Mouse (Mus musculus): ENCODE results near the gene Vars. TPM values are rescaled to one million over a fixed set of nuclear protein-coding genes. Genes with fewer than 3 reads are reported as not detected.
"Not testable (repeated sequence)": the region's sequence is repeated elsewhere in the genome, so short reads cannot be mapped to it uniquely, and the experiment has no call there.

Gene Vars
- total RNA-seq, 2 experiments from 2014 or later, result 24.5 to 26.0 TPM

DNA sequence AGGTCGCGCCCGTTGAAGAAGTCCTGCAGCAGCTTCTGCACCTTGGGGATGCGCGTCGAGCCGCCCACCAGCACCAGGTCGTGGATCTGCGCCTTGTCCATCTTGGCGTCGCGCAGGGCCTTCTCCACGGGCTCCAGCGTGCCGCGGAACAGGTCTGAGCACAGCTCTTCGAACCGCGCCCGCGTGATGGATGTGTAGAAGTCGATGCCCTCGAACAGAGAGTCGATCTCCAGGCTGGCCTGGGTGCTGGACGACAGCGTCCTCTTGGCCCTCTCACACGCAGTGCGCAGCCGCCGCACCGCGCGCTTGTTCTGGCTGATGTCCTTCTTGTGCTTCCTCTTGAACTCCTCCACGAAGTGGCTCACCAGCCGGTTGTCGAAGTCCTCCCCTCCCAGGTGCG is 29.9 kb upstream of the Vars start:
- DNase-seq; intact Hi-C loops (cut with DNase I): not testable (repeated sequence)

- DNase-seq; intact Hi-C loops (cut with DNase I): not testable (repeated sequence)
Observed at GRCm38 (mm10) chr17:34971694-34972068, 29.1 kb upstream of the Vars start.

GRCm38 (mm10) chr17:34972069-34972749 is 28.6 kb upstream of the Vars start, which contains the start of the genes Hspa1a and Hspa1l:
Gene Hspa1a, minus strand, starts transcription at chr17:34972156.
Gene Hspa1l, plus strand, starts transcription at chr17:34972703.
- intact Hi-C loops (cut with DNase I), result not testable (repeated sequence)
- DNase-seq, result peak; percentile 79 to 85

- intact Hi-C loops (cut with DNase I), result no loop called here
- DNase-seq, result no peak
Observed at GRCm38 (mm10) chr17:34975581-34976492, 24.9 kb upstream of the Vars start.

- no peak for DNase-seq
- intact Hi-C loops (cut with DNase I), result no loop called here
Observed at GRCm38 (mm10) chr17:34977000-34977399, 23.8 kb upstream of the Vars start.

DNA sequence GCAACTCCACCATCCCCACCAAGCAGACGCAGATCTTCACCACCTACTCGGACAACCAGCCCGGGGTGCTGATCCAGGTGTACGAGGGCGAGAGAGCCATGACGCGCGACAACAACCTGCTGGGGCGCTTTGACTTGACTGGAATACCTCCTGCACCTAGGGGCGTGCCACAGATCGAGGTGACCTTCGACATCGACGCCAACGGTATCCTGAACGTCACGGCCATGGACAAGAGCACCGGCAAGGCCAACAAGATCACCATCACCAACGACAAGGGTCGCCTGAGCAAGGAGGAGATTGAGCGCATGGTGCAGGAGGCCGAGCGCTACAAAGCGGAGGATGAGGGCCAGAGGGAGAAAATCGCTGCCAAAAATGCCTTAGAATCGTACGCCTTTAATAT is 22.5 kb upstream of the Vars start:
- DNase-seq, result no peak
- intact Hi-C loops (cut with DNase I), result loop anchor here (1.0 kb wide), 1 partner anchor 23 kb away; no protein-coding TSS in a partner anchor

DNA sequence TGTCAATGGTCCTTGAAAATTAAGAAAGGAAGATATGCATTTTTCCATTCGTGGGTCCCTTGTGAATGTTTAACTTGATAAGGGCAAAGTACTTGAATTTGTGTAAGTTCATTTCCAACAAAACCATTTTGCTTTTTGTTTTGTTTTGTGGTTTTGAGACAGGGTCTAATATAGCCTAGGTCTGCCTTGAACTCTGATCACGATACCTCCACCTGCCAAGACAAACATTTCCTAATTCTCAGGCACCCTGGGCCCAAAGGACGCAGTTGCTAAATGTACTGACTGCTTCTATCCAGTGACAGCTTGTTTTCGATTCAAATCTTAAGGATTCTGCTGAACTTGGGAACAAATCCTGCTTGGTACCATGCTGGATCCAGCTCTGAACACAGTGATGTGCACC is 21.2 kb upstream of the Vars start:
- intact Hi-C loops (cut with DNase I), result loop anchor here (5.0 kb wide), 2 partner anchors 67 to 127 kb away; partner anchors contain the start of genes Nelfe, Skiv2l and Slc44a4
- no peak for DNase-seq

DNA sequence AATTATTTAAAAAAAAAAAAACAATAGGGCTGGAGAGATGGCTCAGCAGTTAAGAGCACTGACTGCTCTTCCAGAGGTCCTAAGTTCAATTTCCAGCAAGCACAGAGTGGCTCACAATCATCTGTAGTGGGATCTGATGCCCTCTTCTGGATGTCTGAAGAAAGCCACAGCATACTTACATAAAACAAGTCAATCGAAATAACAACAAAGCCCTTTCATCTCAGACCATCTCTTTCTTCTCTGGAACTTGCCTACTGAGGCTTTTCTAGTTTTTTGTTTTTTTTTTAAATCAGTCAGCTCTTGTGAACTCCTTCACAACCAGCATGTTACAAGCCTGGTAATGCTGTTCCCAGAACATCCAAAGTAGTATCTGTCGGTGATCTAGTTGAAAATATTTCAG is 20.1 kb upstream of the Vars start:
- DNase-seq, result peak in 1 of 2 experiments; percentile 45

GRCm38 (mm10) chr17:34981690-34982180 is 19.1 kb upstream of the Vars start, which contains the start of gene Lsm2:
Gene Lsm2, plus strand, starts transcription at chr17:34981862.
- peak; percentile 91 to 92 for DNase-seq
- intact Hi-C loops (cut with DNase I), result loop anchor here (5.0 kb wide), 2 partner anchors 69 to 129 kb away; partner anchors contain the start of genes Nelfe, Skiv2l and Slc44a4

More for the DNA sequence above, 20.1 kb upstream of the Vars start:
- intact Hi-C loops (cut with DNase I), result loop anchor here (5.0 kb wide), 2 partner anchors 68 to 128 kb away; partner anchors contain the start of genes Nelfe, Skiv2l and Slc44a4

DNA sequence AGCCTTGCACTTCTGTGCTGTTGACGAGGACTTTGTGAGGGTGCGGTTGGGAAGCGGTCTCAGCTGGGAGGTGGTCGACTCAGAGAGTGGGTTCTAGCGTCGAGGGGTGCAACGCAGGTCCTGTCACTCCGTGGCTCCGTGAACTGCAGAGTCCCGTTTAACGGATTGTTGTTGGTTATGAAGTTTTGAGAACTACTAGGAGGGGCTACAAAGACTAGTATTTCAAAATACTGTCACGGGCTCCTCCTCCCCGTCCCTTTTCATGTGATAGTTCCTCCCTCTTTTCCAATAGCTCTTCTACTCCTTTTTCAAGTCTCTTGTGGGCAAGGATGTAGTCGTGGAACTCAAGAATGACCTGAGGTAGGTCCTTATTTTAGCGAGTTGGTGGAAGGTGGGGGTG is 18.5 kb upstream of the Vars start:
- intact Hi-C loops (cut with DNase I), result loop anchor here (5.0 kb wide), 2 partner anchors 70 to 130 kb away; partner anchors contain the start of genes Nelfe, Skiv2l and Slc44a4
- DNase-seq, result no peak

- intact Hi-C loops (cut with DNase I), result loop anchor here (5.0 kb wide), 2 partner anchors 72 to 132 kb away; partner anchors contain the start of genes Nelfe, Skiv2l and Slc44a4
- no peak for DNase-seq
Observed at GRCm38 (mm10) chr17:34984218-34984617, 16.6 kb upstream of the Vars start.

GRCm38 (mm10) chr17:34994751-34995150 is 6.0 kb upstream of the Vars start:
- intact Hi-C loops (cut with DNase I), result no loop called here
- DNase-seq, result no peak

- DNase-seq; intact Hi-C loops (cut with DNase I): not testable (repeated sequence)
Observed at GRCm38 (mm10) chr17:34995192-34995591, 5.6 kb upstream of the Vars start.

DNA sequence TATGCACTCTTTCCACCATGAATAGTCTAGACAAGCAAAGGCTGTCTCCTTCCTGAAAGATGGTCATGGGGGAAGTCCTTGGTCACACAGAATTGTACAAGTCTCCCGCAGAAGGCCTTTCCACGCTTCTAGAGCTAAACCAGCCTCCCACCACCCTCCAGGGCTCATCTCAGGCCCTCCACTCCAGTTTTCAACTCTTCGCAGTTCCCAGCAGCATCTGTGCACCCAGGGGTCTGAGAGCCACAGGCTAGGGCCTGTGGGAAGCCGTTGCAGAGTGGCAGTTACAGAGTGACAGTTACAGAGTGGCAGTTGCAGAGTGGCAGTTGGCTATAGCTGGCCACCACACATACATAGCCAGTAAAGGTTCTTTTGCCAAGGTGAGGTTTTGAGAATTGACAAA is 4.9 kb upstream of the Vars start:
- intact Hi-C loops (cut with DNase I); DNase-seq: not testable (repeated sequence)

- intact Hi-C loops (cut with DNase I), result no loop called here
- no peak for DNase-seq
Observed at GRCm38 (mm10) chr17:34996411-34997141, 4.2 kb upstream of the Vars start.

DNA sequence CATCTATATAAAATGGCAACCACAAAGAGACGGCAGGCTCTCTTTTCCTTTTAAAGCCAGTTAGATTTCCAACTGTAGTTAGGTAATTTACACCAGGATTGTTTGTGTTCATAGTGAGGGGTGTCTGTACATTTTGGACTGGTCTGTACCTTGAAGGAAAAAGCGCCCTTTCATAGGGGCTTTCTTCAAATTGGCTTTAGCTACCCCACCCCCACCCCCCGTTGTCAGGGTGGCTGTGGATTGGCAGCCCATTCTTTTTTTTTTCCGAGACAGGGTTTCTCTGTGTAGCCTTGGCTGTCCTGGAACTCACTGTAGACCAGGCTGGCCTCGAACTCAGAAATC is 3.7 kb upstream of the Vars start:
- no peak for DNase-seq
- intact Hi-C loops (cut with DNase I), result no loop called here

GRCm38 (mm10) chr17:34998526-34999430 is 2.0 kb upstream of the Vars start:
- intact Hi-C loops (cut with DNase I), result no loop called here
- DNase-seq, result no peak

- intact Hi-C loops (cut with DNase I); DNase-seq: not testable (repeated sequence)
Observed at GRCm38 (mm10) chr17:34999871-35000716, 693 bp upstream of the Vars start.

Measured in heart, postnatal 14 days (tissue).